Mouse (Mus musculus) layer of hippocampus, adult 9-10 months (tissue): ENCODE data around the gene Nwd2.
A peak's percentile ranks its signal among the peaks of the same experiment; 100 is the strongest.

Experiments used
- DNase-seq: peaks from one replicate; pipeline ENCODE4 v3.0.0; 2022; ENCODE audit warnings: low spot score

The Nwd2 gene

GRCm38 (mm10) chr5:63649070-63649532 lies at the start of gene Nwd2:
Nwd2 (plus strand) TSS chr5:63649102.
- no peak for DNase-seq

DNA sequence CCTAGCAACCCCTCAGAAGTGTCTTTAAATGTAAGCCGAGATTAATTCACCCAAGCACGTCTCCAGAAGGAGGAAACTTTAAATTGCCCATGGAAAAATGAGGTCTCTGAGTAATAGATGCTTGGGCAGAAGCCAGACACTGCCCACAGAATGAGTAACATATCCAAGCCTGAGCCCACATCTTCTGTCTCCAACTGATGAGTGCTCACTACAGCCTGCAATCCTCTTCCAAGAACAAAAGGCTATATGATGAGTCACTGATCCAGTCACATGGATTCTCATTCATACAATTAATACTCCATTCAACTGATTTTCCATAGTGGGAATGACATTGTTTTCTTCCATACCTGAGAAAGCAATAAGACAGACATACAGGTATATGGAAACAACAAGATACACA lies 41.5 kb upstream of the Nwd2 start:
- peak; percentile 27 for DNase-seq

- no peak for DNase-seq
Observed at GRCm38 (mm10) chr5:63616792-63617668, 31.9 kb upstream of the Nwd2 start.

DNA sequence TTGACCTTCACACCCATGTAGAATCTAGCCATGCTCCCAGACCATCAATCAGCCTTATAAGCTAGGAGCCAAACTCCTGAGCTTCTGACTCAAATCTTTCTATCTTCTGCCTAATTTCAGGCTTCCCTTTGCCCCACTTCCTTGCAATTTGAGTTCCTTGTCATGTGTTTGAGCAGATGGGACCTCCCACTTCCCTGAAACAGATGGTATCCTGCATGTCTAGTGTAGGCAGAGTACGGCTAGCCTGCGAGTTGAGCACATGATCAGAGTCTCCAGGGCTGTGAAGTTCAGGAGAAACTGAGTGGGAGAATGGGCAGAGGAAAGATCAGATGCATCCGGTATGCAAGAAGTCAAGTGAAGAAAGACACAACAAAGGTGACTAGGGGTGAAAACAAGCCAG lies 24.8 kb upstream of the Nwd2 start:
- peak; percentile 82 for DNase-seq

- DNase-seq, result no peak
Observed at GRCm38 (mm10) chr5:63627832-63628530, 20.9 kb upstream of the Nwd2 start.

DNA sequence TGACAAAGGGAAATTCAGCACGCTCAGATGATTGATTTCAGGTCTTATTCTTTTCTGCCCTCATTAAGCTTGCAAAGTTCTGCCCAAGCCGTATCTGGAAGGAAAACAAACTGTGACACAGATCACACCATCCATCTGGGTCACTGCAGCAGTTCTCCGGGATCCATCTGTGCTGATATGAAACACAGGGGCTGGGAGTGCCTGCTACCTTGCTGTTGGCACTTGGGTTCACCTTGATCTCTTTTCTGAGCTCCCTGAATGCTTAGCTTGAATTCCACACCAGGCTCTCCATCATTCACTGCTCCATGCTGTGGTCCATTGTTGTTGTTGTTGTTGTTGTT lies 20.4 kb upstream of the Nwd2 start:
- no peak for DNase-seq

DNA sequence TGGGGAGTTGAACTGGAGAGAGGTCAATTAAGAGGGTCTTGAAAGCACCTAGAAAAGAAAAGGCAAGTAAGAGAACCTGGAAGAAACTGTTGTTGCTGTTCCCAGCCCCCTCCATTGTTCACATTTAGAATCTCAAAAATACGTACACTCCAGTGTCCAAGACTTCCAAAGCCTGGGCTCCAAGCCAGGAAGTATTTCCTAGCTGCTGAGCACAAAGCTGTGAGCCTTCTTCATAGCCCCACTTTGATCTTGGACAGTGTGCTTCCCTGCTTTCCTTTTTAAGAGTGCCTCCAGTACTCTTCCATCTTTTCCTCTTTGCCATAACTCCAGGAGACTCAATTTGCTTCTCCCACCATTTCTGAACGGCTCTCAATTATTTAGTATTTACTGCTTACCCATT lies 14.3 kb upstream of the Nwd2 start:
- no peak for DNase-seq

GRCm38 (mm10) chr5:63648187-63648586 lies 715 bp upstream of the Nwd2 start:
- no peak for DNase-seq

DNA sequence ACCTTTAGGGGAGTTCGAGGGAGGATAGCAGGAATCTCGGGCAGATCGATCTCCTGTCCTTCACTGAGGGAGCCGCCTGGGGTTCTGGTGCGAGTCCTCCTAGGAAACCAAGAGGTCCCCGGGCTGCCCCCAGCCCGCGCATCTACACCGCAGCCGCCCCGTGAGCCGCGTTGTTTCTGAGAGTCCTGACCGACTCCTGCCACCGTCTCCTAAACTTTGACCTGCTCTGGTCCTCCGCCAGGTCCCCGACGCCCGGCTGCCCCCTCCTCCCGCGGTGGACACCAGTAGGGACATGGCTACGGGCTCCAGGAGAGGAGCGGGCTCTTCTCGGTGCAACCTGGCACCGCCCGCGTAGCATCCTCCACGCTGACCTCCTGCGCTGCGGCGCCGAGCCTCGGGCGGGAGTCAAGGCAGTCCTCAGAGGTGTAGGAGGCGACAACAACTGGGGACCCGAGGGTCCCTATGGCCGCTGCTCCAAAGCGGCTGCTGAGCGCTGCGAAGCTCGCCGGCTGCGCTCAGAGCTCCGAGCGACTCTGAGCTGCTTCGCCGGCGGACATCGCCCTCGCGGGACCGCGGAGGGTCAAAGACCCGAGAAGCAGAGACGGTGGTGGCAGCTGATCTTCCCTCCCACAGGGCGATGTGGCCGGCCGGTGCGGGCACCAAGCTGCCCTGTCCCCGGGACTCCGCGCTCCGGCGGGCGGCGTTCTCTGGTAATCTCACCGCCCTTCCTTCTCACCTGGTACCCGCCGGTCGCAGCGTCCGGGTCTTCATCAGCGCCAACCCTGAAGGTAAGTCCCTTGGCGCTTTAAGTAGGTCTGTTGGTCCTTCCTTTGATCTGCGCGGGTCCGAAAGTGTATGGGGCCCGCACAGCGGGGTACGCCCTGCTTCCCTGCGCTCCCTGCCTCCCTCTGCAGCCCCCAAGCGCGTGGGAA lies 897 bp downstream of the Nwd2 start:
- no peak for DNase-seq

GRCm38 (mm10) chr5:63651813-63652212 lies 2.9 kb downstream of the Nwd2 start:
- DNase-seq, result no peak

- DNase-seq, result no peak
Observed at GRCm38 (mm10) chr5:63652705-63653104, 3.8 kb downstream of the Nwd2 start.

- DNase-seq, result no peak
Observed at GRCm38 (mm10) chr5:63666884-63667283, 18.0 kb downstream of the Nwd2 start.

GRCm38 (mm10) chr5:63675934-63676333 lies 27.0 kb downstream of the Nwd2 start:
- DNase-seq, result no peak

DNA sequence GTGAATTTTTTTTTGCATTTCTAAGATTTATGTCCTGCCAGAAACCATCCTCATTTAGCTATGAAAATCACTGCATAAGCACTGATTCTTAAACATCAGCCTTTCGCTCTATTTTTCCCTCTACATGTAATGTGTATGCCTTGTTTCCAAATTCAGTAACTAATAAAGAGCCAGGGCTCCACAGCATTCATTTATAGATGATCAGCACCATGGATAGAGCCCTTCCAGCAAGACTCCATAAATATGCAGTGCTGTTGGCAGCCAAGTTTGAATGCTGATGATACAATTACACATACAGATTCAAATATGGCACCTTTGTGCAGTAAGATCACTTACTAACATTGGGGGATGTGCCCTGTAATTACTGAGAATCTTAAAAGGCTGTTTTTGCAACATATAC lies 40.2 kb downstream of the Nwd2 start:
- no peak for DNase-seq

DNA sequence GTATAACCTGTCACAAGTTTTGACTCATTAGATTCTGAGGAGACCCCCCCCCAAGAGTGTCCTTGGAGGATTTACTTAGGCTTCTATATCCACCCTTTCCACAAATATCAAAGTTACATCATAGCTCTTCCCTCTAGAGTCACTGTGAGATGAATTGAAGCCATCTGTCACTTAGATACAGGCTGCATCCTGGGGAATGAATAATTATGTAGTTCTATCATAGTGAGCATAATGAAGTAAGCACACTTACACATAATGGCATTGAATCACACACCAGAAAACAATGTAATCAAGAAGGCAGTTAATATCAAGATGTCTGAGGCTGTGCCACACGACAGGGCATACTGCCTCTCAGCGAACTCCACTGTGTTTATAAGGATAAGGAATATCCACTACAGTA lies 47.9 kb downstream of the Nwd2 start:
- peak; percentile 16 for DNase-seq

GRCm38 (mm10) chr5:63697196-63697595 lies 48.3 kb downstream of the Nwd2 start:
- DNase-seq, result no peak

- DNase-seq, result no peak
Observed at GRCm38 (mm10) chr5:63728955-63729354, 80.1 kb downstream of the Nwd2 start.

GRCm38 (mm10) chr5:63735521-63735920 lies 86.6 kb downstream of the Nwd2 start:
- no peak for DNase-seq

DNA sequence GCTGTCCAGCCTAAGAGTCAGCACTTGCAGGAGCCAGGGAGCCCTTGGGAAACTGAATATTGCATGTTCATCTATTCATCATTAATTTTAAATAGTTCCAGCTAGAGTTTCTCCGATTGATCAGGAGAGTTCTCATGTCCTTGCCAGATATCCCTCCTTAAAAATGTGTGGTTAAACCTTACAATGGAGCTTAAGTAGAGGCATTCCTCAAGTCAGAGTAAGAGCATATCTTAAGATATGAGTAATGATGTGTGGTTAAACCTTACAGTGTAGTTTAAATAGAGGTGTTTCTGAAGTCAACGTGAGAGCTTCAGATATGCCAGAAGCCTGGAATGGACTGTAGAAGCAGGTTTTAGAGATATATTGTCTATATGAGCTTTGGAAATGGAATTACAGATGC lies 94.5 kb downstream of the Nwd2 start:
- DNase-seq, result no peak

DNA sequence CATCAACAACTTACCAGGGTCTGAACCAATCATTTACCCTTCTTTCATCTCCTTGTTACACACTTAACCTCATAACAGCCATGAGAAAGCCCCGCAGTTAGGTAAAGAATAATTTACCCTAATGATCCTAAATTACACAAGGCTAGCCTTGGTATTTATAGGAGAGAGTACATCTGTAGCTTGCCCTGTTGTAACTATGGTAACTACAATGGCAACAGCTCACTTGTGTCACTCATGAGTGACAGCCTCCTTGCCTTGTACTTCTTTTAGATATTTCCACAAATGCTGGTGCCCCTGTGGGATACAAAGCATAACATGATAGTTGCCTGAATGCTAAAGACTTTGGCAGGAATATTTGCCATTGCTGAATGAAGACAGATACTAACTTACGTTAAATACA lies 99.4 kb downstream of the Nwd2 start:
- DNase-seq, result no peak

DNA sequence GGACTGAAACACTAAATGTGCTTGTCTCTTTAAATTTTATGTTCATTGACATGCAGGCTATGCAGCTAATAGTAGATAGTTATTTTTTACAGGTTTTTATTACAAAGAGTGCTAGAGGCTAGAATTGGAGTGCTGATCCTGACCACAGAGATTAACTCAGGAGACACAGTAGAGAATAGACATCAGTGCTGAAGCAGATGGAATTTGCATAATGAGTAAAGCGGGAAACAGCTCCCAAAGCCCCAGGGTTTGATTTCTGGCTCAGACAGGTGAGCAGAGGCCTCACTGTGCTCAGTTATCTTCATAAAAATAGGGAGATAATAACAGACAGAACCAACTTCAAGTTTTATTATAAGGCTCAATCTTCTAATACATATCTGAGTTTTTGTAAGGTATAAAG lies 99.9 kb downstream of the Nwd2 start:
- no peak for DNase-seq

- no peak for DNase-seq
Observed at GRCm38 (mm10) chr5:63755092-63755761, 106.3 kb downstream of the Nwd2 start.
